In the genomic region with DNA sequence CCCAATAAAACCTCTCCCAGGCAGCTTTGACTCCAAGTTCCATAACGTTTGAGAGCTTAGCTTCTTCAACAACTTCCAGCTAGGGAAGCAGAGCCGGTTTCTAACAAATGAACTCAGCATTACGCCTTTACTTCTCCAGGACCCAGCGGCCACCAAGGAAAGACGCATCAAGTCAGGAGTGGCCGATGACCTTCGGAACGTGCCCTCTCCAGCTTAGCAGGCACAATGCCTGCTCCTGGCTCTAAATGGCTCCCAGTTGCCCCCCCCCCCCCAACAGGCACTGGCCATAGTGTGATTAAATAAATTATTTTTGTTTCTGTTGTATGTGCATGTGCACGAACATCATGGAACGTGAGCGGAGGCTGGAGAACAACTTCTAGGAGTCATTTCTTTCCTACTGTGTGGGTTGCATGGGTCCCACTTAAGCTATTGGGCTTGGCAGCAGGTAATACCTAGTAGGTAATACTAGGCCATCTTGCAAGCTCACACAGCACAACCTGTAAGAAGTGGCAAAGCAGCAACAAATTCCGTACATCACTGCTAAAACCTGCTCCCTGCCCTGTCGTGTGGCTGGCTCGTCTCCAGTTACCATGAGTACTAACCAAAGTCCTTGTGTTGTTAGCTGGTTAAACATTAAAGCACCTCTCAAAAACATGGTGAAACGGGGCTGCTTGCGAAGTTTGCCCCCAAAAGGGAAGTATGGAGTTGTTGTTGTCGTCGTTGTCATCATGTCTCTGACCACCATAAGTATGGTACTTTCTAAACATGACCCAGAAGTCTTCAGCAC, we compare ENCODE assay signal across 12 mouse cellular contexts. TPM values are rescaled to one million over a fixed set of nuclear protein-coding genes. Genes with fewer than 3 reads are reported as not detected.
DNase-seq lines count a peak whose midpoint lies in the region; ATAC-seq and TF ChIP-seq lines count a peak whose summit lies in the region.
"Had no signal": no experiment of that assay in that cellular context is flagged by ENCODE, and none has a peak within 500 bp of the region (broad histone marks: within the 10 kb centered on the region; RNA-seq: fewer than 3 reads in every experiment).

No protein-coding gene starts in this region.

- no peak overlapping the region for H3K4me3 ChIP-seq in layer of hippocampus, adult 2 months
- no peak overlapping the region for H3K4me3 ChIP-seq in kidney, postnatal 0 days (replicated peaks; ENCODE audit: low read depth, low read length)
- no peak overlapping the region for H3K4me3 ChIP-seq in liver, postnatal 0 days (ENCODE audit: low read depth, low read length)
- H3K4me3 ChIP-seq: embryonic facial prominence, embryonic 10.5 days; heart, embryonic 13.5 days had no signal

- H3K4me2 ChIP-seq in kidney, postnatal 0 days (ENCODE audit: low read length): no peak overlapping the region
- peak overlapping the region; percentile 6; the same call in 1 of the 2 replicates for H3K4me2 ChIP-seq in liver, postnatal 0 days (ENCODE audit: low read depth, low read length)
- H3K4me2 ChIP-seq: heart, embryonic 13.5 days had no signal

- no peaks in the 10 kb centered on the region for H3K9me3 ChIP-seq in kidney, postnatal 0 days (replicated peaks; ENCODE audit: low read length)
- H3K9me3 ChIP-seq in liver, postnatal 0 days (ENCODE audit: low read length): no peaks in the 10 kb centered on the region

- peaks cover 30% of the 10 kb centered on the region for H3K4me1 ChIP-seq in kidney, postnatal 0 days (replicated peaks; ENCODE audit: insufficient read depth, low read length)
- peaks cover 74% of the 10 kb centered on the region for H3K4me1 ChIP-seq in liver, postnatal 0 days (ENCODE audit: insufficient read depth)

- no peaks in the 10 kb centered on the region for H3K27me3 ChIP-seq in kidney, postnatal 0 days (ENCODE audit: insufficient read depth, low read length)
- no peaks in the 10 kb centered on the region for H3K27me3 ChIP-seq in liver, postnatal 0 days (ENCODE audit: insufficient read depth, low read length)
- H3K27me3 ChIP-seq: heart, embryonic 13.5 days had no signal

- WGBS in kidney, postnatal 0 days: 67% methylated on average over 18 of the region's 18 CpGs
- WGBS in liver, postnatal 0 days (ENCODE audit: insufficient replicate concordance): 67% methylated on average over 18 of the region's 18 CpGs

- no peaks in the 10 kb centered on the region; the same call in 1 of the 2 replicates for H3K36me3 ChIP-seq in kidney, postnatal 0 days (ENCODE audit: insufficient read depth, low read length)
- peaks cover 11% of the 10 kb centered on the region for H3K36me3 ChIP-seq in liver, postnatal 0 days (replicated peaks; ENCODE audit: insufficient read depth, low read length)

- H3K27ac ChIP-seq in layer of hippocampus, adult 2 months: peak overlapping the region; percentile 61; the same call in 1 of the 2 replicates
- peak overlapping the region; percentile 76 for H3K27ac ChIP-seq in kidney, postnatal 0 days
- H3K27ac ChIP-seq in liver, postnatal 0 days (ENCODE audit: low read depth): peak overlapping the region; percentile 85
- H3K27ac ChIP-seq: embryonic facial prominence, embryonic 10.5 days had no signal

- DNase-seq in layer of hippocampus, adult 2 months (ENCODE audit: low spot score in 2 of 2): no peak
- DNase-seq in layer of hippocampus, postnatal 25 days (ENCODE audit: extremely low spot score in 1 of 2, low spot score in 1 of 2): no peak
- DNase-seq in kidney, adult 18-20 months: peak; percentile 81
- DNase-seq in kidney, postnatal 0 days (ENCODE audit: low spot score): no peak
- DNase-seq in liver, postnatal 0 days: peak; percentile 13
- no peak for DNase-seq in urinary bladder, postnatal 36 days (ENCODE audit: low spot score in 2 of 2)
- DNase-seq: cerebellum, postnatal 10 days; lung, adult 18-20 months; thymus, postnatal 4 days had no signal

- H3K9ac ChIP-seq in kidney, postnatal 0 days (ENCODE audit: low read depth, low read length): no peak overlapping the region
- no peak overlapping the region for H3K9ac ChIP-seq in liver, postnatal 0 days (replicated peaks)
- H3K9ac ChIP-seq: heart, embryonic 13.5 days had no signal

- ATAC-seq in kidney, postnatal 0 days (replicated peaks; ENCODE audit: low FRiP score, low read depth): 0 out of 2 replicates have a peak, but pooled peaks have one; percentile 23
- ATAC-seq in liver, postnatal 0 days: peak; percentile 71
- no peak for ATAC-seq in erythroid progenitor cell, adult 5-6 weeks (replicated peaks; ENCODE audit: low FRiP score, poor library complexity, severe bottlenecking)

- peak; percentile 16; the same call in 1 of the 2 replicates for TF ChIP-seq EP300 in liver, postnatal 0 days (IDR thresholded peaks at IDR 0.05; ENCODE audit: low read depth)

- TF ChIP-seq CTCF in layer of hippocampus, adult 2 months (conservative IDR thresholded peaks at IDR 0.05): no peak
- TF ChIP-seq CTCF in kidney, postnatal 0 days (IDR thresholded peaks at IDR 0.05; ENCODE audit: low read depth): no peak
- no peak for TF ChIP-seq CTCF in liver, postnatal 0 days (IDR thresholded peaks at IDR 0.05; ENCODE audit: low read depth)

RNA-seq across cellular contexts. Expression of a gene that starts 14.2 kb away (rescaled TPM):
- 100 to 1,000 TPM; 147 to 158 TPM for total RNA-seq in layer of hippocampus, adult 2 months (2021)
- 100 to 1,000 TPM; 135 to 147 TPM for total RNA-seq in layer of hippocampus, postnatal 25 days (2021)
- 45.2 and 46.8 TPM in 2 replicates for polyA plus RNA-seq in kidney, postnatal 0 days (2015; fragmentation: Nextera tagmentation; extraction: Ambion mirVana)
- polyA plus RNA-seq in liver, postnatal 0 days (2015; fragmentation: Nextera tagmentation; extraction: Ambion mirVana): 29.7 and 31.8 TPM in 2 replicates
- total RNA-seq in erythroid progenitor cell, adult 5-6 weeks (2015; ENCODE audit: low replicate concordance): 6.8 and 9.6 TPM in 2 replicates
- total RNA-seq in erythroid progenitor cell, adult 5-6 weeks (2017; ENCODE audit: low replicate concordance): 3.9 and 6.7 TPM in 2 replicates

Comparison
In these comparisons a context has a peak if more than half of its experiments do, and no peak if none do; other contexts are left out.
1. DNase-seq: peak in kidney, adult 18-20 months (single experiment) and liver, postnatal 0 days (single experiment); none in layer of hippocampus, adult 2 months (0 of 2), layer of hippocampus, postnatal 25 days (0 of 2), kidney, postnatal 0 days (single experiment) and urinary bladder, postnatal 36 days (0 of 2).
2. RNA of a gene that starts 14.2 kb away (total RNA-seq): 147 to 158 TPM in layer of hippocampus, adult 2 months and 135 to 147 TPM in layer of hippocampus, postnatal 25 days; 3.9 to 9.6 TPM in erythroid progenitor cell, adult 5-6 weeks; every median in the first group is over 10 times any median in the second.
3. Peak in every context shown above with its lines, with median percentiles within 50 percentile points of each other: H3K27ac ChIP-seq.